Mouse (Mus musculus) embryonic stem cell, embryonic (primary cell): ENCODE data around the gene Dtx1.

Experiments used
- CTCF ChIA-PET, 4 experiments: fragments of 300-600 bp in 2 of 4; fragments of 350-600 bp in 2 of 4; sonication (Branson Sonifier 250); formaldehyde crosslinking; loops; one replicate each; lab custom pipeline; 2022; ENCODE audit warnings: inconsistent platforms in 2 of 4; lab: Charles Lee
- POLR2A ChIA-PET, 4 experiments: fragments of 300-600 bp in 2 of 4; fragments of 350-600 bp in 2 of 4; sonication (Branson Sonifier 250); formaldehyde crosslinking; loops; one replicate each; lab custom pipeline; 2022; ENCODE audit warnings: antibody characterized with exemption in 4 of 4, inconsistent platforms in 1 of 4; lab: Charles Lee

Gene Dtx1

GRCm38 (mm10) chr5:120712721-120713120 lies 994 bp upstream of the Dtx1 start:
- CTCF ChIA-PET, result interaction anchor here in 2 of 4 experiments (0.7 to 3.6 kb wide), 2 partner anchors 32 to 33 kb away, joined by 3 to 48 read pairs; no protein-coding TSS in a partner anchor
- POLR2A ChIA-PET, result interaction anchor here in 1 of 4 experiments (1.0 to 2.1 kb wide), 2 partner anchors 16 to 33 kb away, joined by 4 to 12 read pairs; no protein-coding TSS in a partner anchor

GRCm38 (mm10) chr5:120711416-120711815 lies 311 bp downstream of the Dtx1 start:
- ChIA-PET POLR2A (interaction anchor here in 2 of 4 experiments (1.9 to 7.8 kb wide), 3 partner anchors 8 to 14 kb away, joined by 4 to 74 read pairs (median 74); no protein-coding TSS in a partner anchor), CTCF (interaction anchor here in 2 of 4 experiments (0.5 to 1.0 kb wide), 3 partner anchors 10 to 106 kb away, joined by 3 to 4 read pairs (median 4); no protein-coding TSS in a partner anchor)

- ChIA-PET CTCF (interaction anchor here in 3 of 4 experiments (0.5 to 1.2 kb wide), 4 partner anchors 8 to 46 kb away, joined by 3 to 5 read pairs (median 4); no protein-coding TSS in a partner anchor), POLR2A (interaction anchor here in 2 of 4 experiments (1.0 to 7.8 kb wide), 6 partner anchors 9 to 31 kb away, joined by 3 to 74 read pairs (median 4); no protein-coding TSS in a partner anchor)
Measured at GRCm38 (mm10) chr5:120710826-120711248, 890 bp downstream of the Dtx1 start.

- POLR2A ChIA-PET, result interaction anchor here in 3 of 4 experiments (0.5 to 7.8 kb wide), 12 partner anchors 8 to 89 kb away, joined by 3 to 74 read pairs (median 4); partner anchors contain the start of gene Oas1e (in 1 of the 3)
- CTCF ChIA-PET, result interaction anchor here in 3 of 4 experiments (0.5 to 1.2 kb wide), 9 partner anchors 8 to 734 kb away, joined by 3 to 8 read pairs (median 4); partner anchors contain the start of gene Plbd2 (in 1 of the 3)
Measured at GRCm38 (mm10) chr5:120710161-120710825, 1.4 kb downstream of the Dtx1 start.

- ChIA-PET POLR2A (interaction anchor here in 3 of 4 experiments (0.6 to 7.8 kb wide), 26 partner anchors 9 to 469 kb away, joined by 3 to 74 read pairs (median 6); no protein-coding TSS in a partner anchor), CTCF (interaction anchor here in 3 of 4 experiments (0.6 to 2.1 kb wide), 13 partner anchors 10 to 892 kb away, joined by 3 to 17 read pairs (median 4); no protein-coding TSS in a partner anchor)
Measured at GRCm38 (mm10) chr5:120706976-120707375, 4.8 kb downstream of the Dtx1 start.

GRCm38 (mm10) chr5:120706541-120706940 lies 5.2 kb downstream of the Dtx1 start:
- POLR2A ChIA-PET, result interaction anchor here (0.6 to 7.8 kb wide), 37 partner anchors 8 to 469 kb away, joined by 3 to 74 read pairs (median 5); no protein-coding TSS in a partner anchor
- CTCF ChIA-PET, result interaction anchor here in 3 of 4 experiments (0.6 to 2.1 kb wide), 16 partner anchors 10 to 892 kb away, joined by 3 to 17 read pairs (median 4); no protein-coding TSS in a partner anchor

GRCm38 (mm10) chr5:120704421-120704820 lies 7.3 kb downstream of the Dtx1 start:
- ChIA-PET POLR2A (interaction anchor here in 3 of 4 experiments (0.6 to 9.9 kb wide), 4 partner anchors 7 to 109 kb away, joined by 3 to 147 read pairs (median 47); no protein-coding TSS in a partner anchor), CTCF (interaction anchor here in 3 of 4 experiments (0.6 kb wide), 4 partner anchors 15 to 83 kb away, joined by 3 to 13 read pairs (median 6); no protein-coding TSS in a partner anchor)

GRCm38 (mm10) chr5:120703660-120704059 lies 8.1 kb downstream of the Dtx1 start:
- ChIA-PET POLR2A (interaction anchor here in 2 of 4 experiments (0.6 to 9.9 kb wide), 4 partner anchors 12 to 92 kb away, joined by 3 to 147 read pairs (median 4); no protein-coding TSS in a partner anchor), CTCF (interaction anchor here in 1 of 4 experiments (0.6 kb wide), 1 partner anchor 32 kb away, joined by 13 read pairs; no protein-coding TSS in a partner anchor)

- ChIA-PET POLR2A (interaction anchor here in 2 of 4 experiments (0.6 to 9.9 kb wide), 5 partner anchors 11 to 93 kb away, joined by 3 to 147 read pairs (median 3); no protein-coding TSS in a partner anchor), CTCF (interaction anchor here in 1 of 4 experiments (0.6 kb wide), 1 partner anchor 13 kb away, joined by 11 read pairs; no protein-coding TSS in a partner anchor)
Measured at GRCm38 (mm10) chr5:120702969-120703368, 8.8 kb downstream of the Dtx1 start.

- ChIA-PET POLR2A (interaction anchor here in 2 of 4 experiments (0.7 to 9.9 kb wide), 4 partner anchors 11 to 71 kb away, joined by 3 to 147 read pairs (median 4); no protein-coding TSS in a partner anchor), CTCF (no interaction called here)
Measured at GRCm38 (mm10) chr5:120702421-120702820, 9.3 kb downstream of the Dtx1 start.

GRCm38 (mm10) chr5:120700996-120701790 lies 10.5 kb downstream of the Dtx1 start:
- ChIA-PET POLR2A (interaction anchor here in 3 of 4 experiments (0.6 to 9.9 kb wide), 12 partner anchors 7 to 1811 kb away, joined by 3 to 147 read pairs (median 4); partner anchors contain the start of genes Ddx54 (in 1 of the 3) and Rita1 (in 1 of the 3)), CTCF (interaction anchor here in 3 of 4 experiments (0.5 to 1.2 kb wide), 5 partner anchors 13 to 109 kb away, joined by 3 to 4 read pairs (median 3); no protein-coding TSS in a partner anchor)

GRCm38 (mm10) chr5:120698801-120699391 lies 12.8 kb downstream of the Dtx1 start:
- POLR2A ChIA-PET, result interaction anchor here in 3 of 4 experiments (0.6 to 9.9 kb wide), 11 partner anchors 8 to 189 kb away, joined by 3 to 147 read pairs (median 20); partner anchors contain the start of genes Oas1c (in 1 of the 3) and Oas1g (in 1 of the 3)
- CTCF ChIA-PET, result interaction anchor here in 3 of 4 experiments (0.6 to 2.7 kb wide), 5 partner anchors 19 to 39 kb away, joined by 3 to 15 read pairs (median 5); no protein-coding TSS in a partner anchor

- ChIA-PET CTCF (interaction anchor here in 3 of 4 experiments (0.6 to 2.7 kb wide), 6 partner anchors 16 to 78 kb away, joined by 3 to 15 read pairs (median 6); no protein-coding TSS in a partner anchor), POLR2A (interaction anchor here in 3 of 4 experiments (1.0 to 9.9 kb wide), 14 partner anchors 8 to 114 kb away, joined by 3 to 147 read pairs (median 16); partner anchors contain the start of gene Oas1c (in 1 of the 3))
Measured at GRCm38 (mm10) chr5:120698181-120698580, 13.5 kb downstream of the Dtx1 start.

GRCm38 (mm10) chr5:120696865-120697264 lies 14.9 kb downstream of the Dtx1 start:
- ChIA-PET CTCF (interaction anchor here (0.5 to 2.7 kb wide), 22 partner anchors 8 to 1159 kb away, joined by 3 to 15 read pairs (median 5); no protein-coding TSS in a partner anchor), POLR2A (interaction anchor here (0.6 to 9.9 kb wide), 61 partner anchors 8 to 1110 kb away, joined by 3 to 147 read pairs (median 5); partner anchors contain the start of genes Ddx54 (in 1 of the 4), Dtx1 (in 1 of the 4), Oas1c (in 1 of the 4) and Rita1 (in 1 of the 4))

- ChIA-PET CTCF (interaction anchor here (0.7 to 2.7 kb wide), 14 partner anchors 10 to 1158 kb away, joined by 3 to 15 read pairs (median 6); no protein-coding TSS in a partner anchor), POLR2A (interaction anchor here (0.6 to 9.9 kb wide), 46 partner anchors 8 to 1110 kb away, joined by 3 to 147 read pairs (median 5); partner anchors contain the start of gene Dtx1 (in 1 of the 4))
Measured at GRCm38 (mm10) chr5:120696057-120696743, 15.5 kb downstream of the Dtx1 start.
